In genomic region chr5:148959068-148959990, GRCm38 (mm10) we compare ENCODE assay signal across 9 mouse cellular contexts. TPM values are rescaled to one million over a fixed set of nuclear protein-coding genes. Genes with fewer than 3 reads are reported as not detected.
A peak's percentile ranks its signal among the peaks of the same experiment; 100 is the strongest.
DNase-seq lines count a peak whose midpoint lies in the region; ATAC-seq and TF ChIP-seq lines count a peak whose summit lies in the region.
"Had no signal": no experiment of that assay in that cellular context is flagged by ENCODE, and none has a peak within 500 bp of the region (broad histone marks: within the 10 kb centered on the region; RNA-seq: fewer than 3 reads in every experiment).

No protein-coding gene starts in this region.

- intact Hi-C loops in left cerebral cortex, adult 2 months (cut with DNase I): loop anchor here (2.0 kb wide), 2 partner anchors 31 to 63 kb away; partner anchors contain the start of gene Katnal1

- TF ChIP-seq CTCF in left cerebral cortex, adult 2 months (IDR thresholded peaks at IDR 0.05): no peak

- peak overlapping the region; percentile 91 for H3K27ac ChIP-seq in left cerebral cortex, adult 2 months
- H3K27ac ChIP-seq: macrophage had no signal

- ATAC-seq in inflammation-experienced regulatory T-cells, adult 6 months: peak; percentile 95

- H3K4me3 ChIP-seq in left cerebral cortex, adult 2 months: peak overlapping the region; percentile 48

- DNase-seq in T-cell, adult 2 months (ENCODE audit: low spot score): peak; percentile 82
- peak; percentile 59 for DNase-seq in cerebellum, adult 8-10 months
- peak; percentile 44 to 67 for DNase-seq in frontal cortex, postnatal 10 days (ENCODE audit: low spot score in 2 of 2)
- DNase-seq in left cerebral cortex, adult 2 months (ENCODE audit: extremely low spot score in 1 of 2, low spot score in 2 of 2): peak; percentile 76 to 87
- peak; percentile 65 for DNase-seq in lung, postnatal 36 days
- DNase-seq in right cerebral cortex, postnatal 14 days: peak; percentile 56
- no peak for DNase-seq in adipocyte (ENCODE audit: low spot score)

RNA-seq across cellular contexts. Expression of gene Katnal1, which starts 30.2 kb away (rescaled TPM):
- 1 to 10 TPM; 2.1 to 3.7 (median 3.7) TPM for polyA plus RNA-seq in inflammation-experienced regulatory T-cells, adult 6 months (2017; shearing (Covaris generic))
- total RNA-seq in left cerebral cortex, adult 2 months (2021): 10 to 100 TPM; 76.6 to 78.1 TPM

RNA-seq across cellular contexts. Expression of gene Gm42791, which starts 35.6 kb away (rescaled TPM):
- not detected for polyA plus RNA-seq in inflammation-experienced regulatory T-cells, adult 6 months (2017; shearing (Covaris generic))
- total RNA-seq in left cerebral cortex, adult 2 months (2021): 10 to 100 TPM; 34.0 to 39.1 TPM
